Mouse (Mus musculus): ENCODE measurements around the gene Ecm1. TPM values are rescaled to one million over a fixed set of nuclear protein-coding genes. Genes with fewer than 3 reads are reported as not detected.

The Ecm1 gene
- polyA plus RNA-seq, 1 experiment from 2014 or later, result 10.0 TPM

- H3K4me1 ChIP-seq (ENCODE audit: control insufficient read depth, insufficient read depth, low read length), result no peaks in the 10 kb centered on the region
- no peak overlapping the region for H3K9ac ChIP-seq (ENCODE audit: low read depth, low read length)
- no peak overlapping the region for H3K4me2 ChIP-seq (ENCODE audit: low read length)
- no peak overlapping the region for H3K27ac ChIP-seq (ENCODE audit: low read length)
- H3K36me3 ChIP-seq (ENCODE audit: control insufficient read depth, insufficient read depth, low read length), result no peaks in the 10 kb centered on the region
- no peaks in the 10 kb centered on the region for H3K9me3 ChIP-seq (replicated peaks; ENCODE audit: control insufficient read depth, low read length, poor library complexity, severe bottlenecking)
- H3K27me3 ChIP-seq (ENCODE audit: control insufficient read depth, insufficient read depth, low read depth, low read length), result no peaks in the 10 kb centered on the region
- no peak for ATAC-seq
- H3K4me3 ChIP-seq (ENCODE audit: low read depth, low read length), result no peak overlapping the region
Observed at GRCm38 (mm10) chr3:95709967-95710366, 29.4 kb downstream of the Ecm1 start.

GRCm38 (mm10) chr3:95709044-95709443 is 30.3 kb downstream of the Ecm1 start:
- no peak overlapping the region for H3K9ac ChIP-seq (ENCODE audit: low read depth, low read length)
- no peaks in the 10 kb centered on the region for H3K4me1 ChIP-seq (ENCODE audit: control insufficient read depth, insufficient read depth, low read length)
- no peak overlapping the region for H3K4me2 ChIP-seq (ENCODE audit: low read length)
- WGBS, result 94% methylated on average over 4 of the region's 4 CpGs
- H3K36me3 ChIP-seq (ENCODE audit: control insufficient read depth, insufficient read depth, low read length), result no peaks in the 10 kb centered on the region
- no peak overlapping the region for H3K27ac ChIP-seq (ENCODE audit: low read length)
- no peak overlapping the region for H3K4me3 ChIP-seq (ENCODE audit: low read depth, low read length)
- no peak for ATAC-seq
- H3K27me3 ChIP-seq (ENCODE audit: control insufficient read depth, insufficient read depth, low read depth, low read length), result no peaks in the 10 kb centered on the region
- no peaks in the 10 kb centered on the region for H3K9me3 ChIP-seq (replicated peaks; ENCODE audit: control insufficient read depth, low read length, poor library complexity, severe bottlenecking)

DNA sequence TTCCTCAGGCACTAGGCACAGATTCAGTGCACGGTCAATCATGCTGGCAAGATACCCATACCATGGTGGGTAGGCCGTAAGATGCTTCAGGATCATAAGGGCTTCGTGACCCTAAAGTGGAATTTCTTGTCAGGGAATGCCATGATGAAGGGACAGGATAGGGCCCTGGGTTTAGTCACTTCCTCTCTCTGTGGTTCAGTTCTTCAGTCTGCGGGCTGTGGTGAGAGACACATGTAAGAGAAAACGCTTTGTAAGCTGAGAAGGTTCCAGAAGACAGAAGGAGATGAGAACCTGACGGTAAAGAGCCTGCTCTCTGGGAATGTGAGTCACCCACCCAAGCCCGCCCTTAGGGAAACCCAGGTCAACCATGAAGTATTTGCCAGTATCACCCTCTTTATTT is 31.9 kb downstream of the Ecm1 start:
- 92% methylated on average over 7 of the region's 7 CpGs for WGBS
- no peak overlapping the region for H3K4me2 ChIP-seq (ENCODE audit: low read length)
- no peak overlapping the region for H3K4me3 ChIP-seq (ENCODE audit: low read depth, low read length)
- no peaks in the 10 kb centered on the region for H3K9me3 ChIP-seq (replicated peaks; ENCODE audit: control insufficient read depth, low read length, poor library complexity, severe bottlenecking)
- no peaks in the 10 kb centered on the region for H3K36me3 ChIP-seq (ENCODE audit: control insufficient read depth, insufficient read depth, low read length)
- no peak overlapping the region for H3K27ac ChIP-seq (ENCODE audit: low read length)
- no peak for ATAC-seq
- no peaks in the 10 kb centered on the region for H3K4me1 ChIP-seq (ENCODE audit: control insufficient read depth, insufficient read depth, low read length)
- no peaks in the 10 kb centered on the region for H3K27me3 ChIP-seq (ENCODE audit: control insufficient read depth, insufficient read depth, low read depth, low read length)
- H3K9ac ChIP-seq (ENCODE audit: low read depth, low read length), result no peak overlapping the region

GRCm38 (mm10) chr3:95706273-95706672 is 33.1 kb downstream of the Ecm1 start:
- Histone ChIP-seq H3K36me3 (ENCODE audit: control insufficient read depth, insufficient read depth, low read length) (no peaks in the 10 kb centered on the region), H3K4me3 (ENCODE audit: low read depth, low read length) (no peak overlapping the region), H3K27me3 (ENCODE audit: control insufficient read depth, insufficient read depth, low read depth, low read length) (no peaks in the 10 kb centered on the region), H3K9ac (ENCODE audit: low read depth, low read length) (no peak overlapping the region), H3K4me2 (ENCODE audit: low read length) (no peak overlapping the region), H3K9me3 (replicated peaks; ENCODE audit: control insufficient read depth, low read length, poor library complexity, severe bottlenecking) (no peaks in the 10 kb centered on the region), H3K4me1 (ENCODE audit: control insufficient read depth, insufficient read depth, low read length) (peaks cover 5% of the 10 kb centered on the region), H3K27ac (ENCODE audit: low read length) (no peak overlapping the region)
- 85% methylated on average over 4 of the region's 4 CpGs for WGBS
- no peak for ATAC-seq

- H3K4me3 ChIP-seq (ENCODE audit: low read depth, low read length), result no peak overlapping the region
- no peaks in the 10 kb centered on the region for H3K36me3 ChIP-seq (ENCODE audit: control insufficient read depth, insufficient read depth, low read length)
- H3K4me1 ChIP-seq (ENCODE audit: control insufficient read depth, insufficient read depth, low read length), result peaks cover 5% of the 10 kb centered on the region
- H3K9me3 ChIP-seq (replicated peaks; ENCODE audit: control insufficient read depth, low read length, poor library complexity, severe bottlenecking), result no peaks in the 10 kb centered on the region
- no peak overlapping the region for H3K27ac ChIP-seq (ENCODE audit: low read length)
- no peak overlapping the region for H3K4me2 ChIP-seq (ENCODE audit: low read length)
- 89% methylated on average over 4 of the region's 4 CpGs for WGBS
- H3K9ac ChIP-seq (ENCODE audit: low read depth, low read length), result no peak overlapping the region
- ATAC-seq, result no peak
- no peaks in the 10 kb centered on the region for H3K27me3 ChIP-seq (ENCODE audit: control insufficient read depth, insufficient read depth, low read depth, low read length)
Observed at GRCm38 (mm10) chr3:95704612-95705011, 34.8 kb downstream of the Ecm1 start.

GRCm38 (mm10) chr3:95703276-95703675 is 36.1 kb downstream of the Ecm1 start:
- Histone ChIP-seq H3K4me1 (ENCODE audit: control insufficient read depth, insufficient read depth, low read length) (peaks cover 5% of the 10 kb centered on the region), H3K9ac (ENCODE audit: low read depth, low read length) (no peak overlapping the region), H3K36me3 (ENCODE audit: control insufficient read depth, insufficient read depth, low read length) (no peaks in the 10 kb centered on the region), H3K4me2 (ENCODE audit: low read length) (no peak overlapping the region), H3K4me3 (ENCODE audit: low read depth, low read length) (no peak overlapping the region), H3K27me3 (ENCODE audit: control insufficient read depth, insufficient read depth, low read depth, low read length) (no peaks in the 10 kb centered on the region), H3K9me3 (replicated peaks; ENCODE audit: control insufficient read depth, low read length, poor library complexity, severe bottlenecking) (no peaks in the 10 kb centered on the region), H3K27ac (ENCODE audit: low read length) (no peak overlapping the region)
- ATAC-seq, result no peak
- WGBS, result 96% methylated on average over 3 of the region's 3 CpGs

DNA sequence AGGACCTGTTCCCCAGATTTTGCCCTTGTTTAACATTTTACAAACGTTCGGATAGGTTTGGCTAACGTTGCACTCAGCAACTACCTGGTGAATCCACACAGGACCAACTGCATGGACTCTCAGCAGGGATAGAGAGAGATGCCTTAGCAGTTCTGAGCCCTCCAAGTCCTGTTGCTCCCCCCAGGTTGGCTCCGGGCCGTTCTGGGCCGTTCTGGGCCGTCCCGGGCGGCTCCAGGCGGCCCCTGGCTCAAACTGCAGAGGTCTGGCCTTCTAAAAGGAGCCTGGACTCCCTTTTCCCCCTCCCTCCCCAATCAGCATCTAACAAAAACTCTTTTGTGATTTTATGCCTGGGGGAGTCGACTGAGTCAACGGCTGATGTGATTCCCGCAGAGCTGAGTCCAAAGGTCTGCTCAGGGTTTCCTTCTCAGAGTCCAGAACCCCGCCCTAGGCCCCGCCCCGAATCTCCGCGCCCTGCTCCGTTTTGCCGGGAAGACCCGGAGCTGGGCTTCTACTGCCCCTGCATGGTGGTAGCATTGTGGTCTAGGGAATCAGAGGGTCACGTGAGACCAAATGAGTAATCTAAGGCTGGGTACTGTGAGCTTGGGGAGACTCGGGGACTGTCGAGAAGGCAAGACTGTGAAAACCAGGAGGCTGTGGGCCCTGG is 37.4 kb downstream of the Ecm1 start:
- no peaks in the 10 kb centered on the region for H3K36me3 ChIP-seq (ENCODE audit: control insufficient read depth, insufficient read depth, low read length)
- 5% methylated on average over 24 of the region's 24 CpGs for WGBS
- peaks cover 5% of the 10 kb centered on the region for H3K4me1 ChIP-seq (ENCODE audit: control insufficient read depth, insufficient read depth, low read length)
- H3K9ac ChIP-seq (ENCODE audit: low read depth, low read length), result 0 out of 2 replicates have a peak overlapping the region, but pooled peaks have one; percentile 16
- H3K4me3 ChIP-seq (ENCODE audit: low read depth, low read length), result peak overlapping the region; percentile 8
- H3K9me3 ChIP-seq (replicated peaks; ENCODE audit: control insufficient read depth, low read length, poor library complexity, severe bottlenecking), result no peaks in the 10 kb centered on the region
- peak; percentile 51; the same call in 1 of the 2 replicates for ATAC-seq
- H3K27me3 ChIP-seq (ENCODE audit: control insufficient read depth, insufficient read depth, low read depth, low read length), result no peaks in the 10 kb centered on the region
- H3K27ac ChIP-seq (ENCODE audit: low read length), result no peak overlapping the region
- H3K4me2 ChIP-seq (ENCODE audit: low read length), result peak overlapping the region; percentile 41

GRCm38 (mm10) chr3:95701085-95701484 is 38.3 kb downstream of the Ecm1 start:
- H3K27ac ChIP-seq (ENCODE audit: low read length), result no peak overlapping the region
- no peaks in the 10 kb centered on the region for H3K9me3 ChIP-seq (replicated peaks; ENCODE audit: control insufficient read depth, low read length, poor library complexity, severe bottlenecking)
- H3K9ac ChIP-seq (ENCODE audit: low read depth, low read length), result no peak overlapping the region
- peaks cover 5% of the 10 kb centered on the region for H3K4me1 ChIP-seq (ENCODE audit: control insufficient read depth, insufficient read depth, low read length)
- no peak overlapping the region for H3K4me3 ChIP-seq (ENCODE audit: low read depth, low read length)
- H3K27me3 ChIP-seq (ENCODE audit: control insufficient read depth, insufficient read depth, low read depth, low read length), result no peaks in the 10 kb centered on the region
- H3K4me2 ChIP-seq (ENCODE audit: low read length), result no peak overlapping the region
- no peaks in the 10 kb centered on the region for H3K36me3 ChIP-seq (ENCODE audit: control insufficient read depth, insufficient read depth, low read length)
- no peak for ATAC-seq
- WGBS, result 80% methylated on average over 2 of the region's 2 CpGs

- 62% methylated on average over 6 of the region's 6 CpGs for WGBS
- H3K27me3 ChIP-seq (ENCODE audit: control insufficient read depth, insufficient read depth, low read depth, low read length), result no peaks in the 10 kb centered on the region
- H3K4me1 ChIP-seq (ENCODE audit: control insufficient read depth, insufficient read depth, low read length), result peaks cover 5% of the 10 kb centered on the region
- no peak overlapping the region for H3K4me3 ChIP-seq (ENCODE audit: low read depth, low read length)
- H3K4me2 ChIP-seq (ENCODE audit: low read length), result no peak overlapping the region
- H3K9ac ChIP-seq (ENCODE audit: low read depth, low read length), result no peak overlapping the region
- H3K27ac ChIP-seq (ENCODE audit: low read length), result no peak overlapping the region
- H3K9me3 ChIP-seq (replicated peaks; ENCODE audit: control insufficient read depth, low read length, poor library complexity, severe bottlenecking), result no peaks in the 10 kb centered on the region
- H3K36me3 ChIP-seq (ENCODE audit: control insufficient read depth, insufficient read depth, low read length), result no peaks in the 10 kb centered on the region
- 0 out of 2 replicates have a peak, but pooled peaks have one; percentile 42 for ATAC-seq
Observed at GRCm38 (mm10) chr3:95700233-95700681, 39.1 kb downstream of the Ecm1 start.

Measured in midbrain, embryonic 16.5 days (tissue).